Mouse (Mus musculus) testis, adult 2 months (tissue): ENCODE results near the gene Trpv4. TPM values are rescaled to one million over a fixed set of nuclear protein-coding genes. Genes with fewer than 3 reads are reported as not detected.

Experiments
- H3K27ac ChIP-seq: fragments of 200-500 bp; 2 replicates; pipeline ENCODE4 v1.5.1; 2012; ENCODE audit warnings: low read depth, low read length; ENCODE audit not compliant: control insufficient read depth, insufficient read depth
- H3K27me3 ChIP-seq: fragments of 200-500 bp; 2 replicates; pipeline ENCODE4 v1.6.1; 2012; ENCODE audit warnings: mild to moderate bottlenecking, low read length, moderate library complexity; ENCODE audit not compliant: control insufficient read depth, insufficient read depth
- H3K36me3 ChIP-seq: fragments of 200-500 bp; 2 replicates; pipeline ENCODE4 v1.6.1; 2012; ENCODE audit warnings: mild to moderate bottlenecking, low read length; ENCODE audit not compliant: control insufficient read depth, insufficient read depth
- H3K4me1 ChIP-seq: fragments of 200-500 bp; 2 replicates; pipeline ENCODE4 v1.6.1; 2012; ENCODE audit warnings: low read length; ENCODE audit not compliant: control insufficient read depth, insufficient read depth
- H3K4me3 ChIP-seq: fragments of 200-500 bp; 2 replicates; pipeline ENCODE4 v1.5.1; 2012; ENCODE audit warnings: low read depth, mild to moderate bottlenecking, low read length, moderate library complexity, mixed read lengths; ENCODE audit not compliant: control insufficient read depth
- CTCF ChIP-seq: fragments of 200-500 bp; IDR thresholded peaks from 2 replicates; pipeline ENCODE4 v1.5.1; 2012; ENCODE audit warnings: low read depth, mild to moderate bottlenecking, inconsistent platforms, low read length, moderate library complexity; ENCODE audit not compliant: control insufficient read depth, insufficient read depth, insufficient replicate concordance
- POLR2A ChIP-seq: fragments of 200-500 bp; IDR thresholded peaks from 2 replicates; pipeline ENCODE4 v1.6.1; 2012; ENCODE audit warnings: low read depth, mild to moderate bottlenecking, inconsistent platforms, low read length, moderate library complexity; ENCODE audit not compliant: control insufficient read depth
- polyA plus RNA-seq: library from polyadenylated mRNA; depleted of rRNA; stranded (reverse); fragments of >200 nt; gene quantifications from 2 replicates; pipeline ENCODE4 v1.2.3, GENCODE M21; 2012

Gene Trpv4
- polyA plus RNA-seq, 1 experiment = 0.93 TPM

- TF ChIP-seq CTCF = peak; percentile 96
- TF ChIP-seq POLR2A = no peak
- Histone ChIP-seq H3K27ac (no peak overlapping the region), H3K36me3 (no peaks in the 10 kb centered on the region), H3K27me3 (no peaks in the 10 kb centered on the region), H3K4me3 (no peak overlapping the region), H3K4me1 (peaks cover 10% of the 10 kb centered on the region)
These were observed 19.2 kb downstream of the Trpv4 start for GRCm38 (mm10) chr5:114638769-114639644.

- H3K4me1 ChIP-seq = peaks cover 10% of the 10 kb centered on the region
- TF ChIP-seq POLR2A (no peak), CTCF (no peak)
- no peaks in the 10 kb centered on the region for H3K27me3 ChIP-seq
- H3K36me3 ChIP-seq = no peaks in the 10 kb centered on the region
- no peak overlapping the region for H3K27ac ChIP-seq
- H3K4me3 ChIP-seq = peak overlapping the region; percentile 60
These were observed 22.1 kb downstream of the Trpv4 start for GRCm38 (mm10) chr5:114636091-114636490.

- Histone ChIP-seq H3K27me3 (no peaks in the 10 kb centered on the region), H3K27ac (no peak overlapping the region), H3K4me1 (peaks cover 6% of the 10 kb centered on the region), H3K36me3 (no peaks in the 10 kb centered on the region), H3K4me3 (no peak overlapping the region)
- TF ChIP-seq POLR2A (no peak), CTCF (peak; percentile 45; the same call in 1 of the 2 replicates)
These were observed 26.9 kb downstream of the Trpv4 start for GRCm38 (mm10) chr5:114631336-114631735.

- peak; percentile 65; the same call in 1 of the 2 replicates for TF ChIP-seq CTCF
- no peak for TF ChIP-seq POLR2A
- Histone ChIP-seq H3K36me3 (no peaks in the 10 kb centered on the region), H3K4me3 (no peak overlapping the region), H3K4me1 (no peaks in the 10 kb centered on the region), H3K27me3 (no peaks in the 10 kb centered on the region), H3K27ac (no peak overlapping the region)
These were observed 32.6 kb downstream of the Trpv4 start for GRCm38 (mm10) chr5:114625590-114625989.

DNA sequence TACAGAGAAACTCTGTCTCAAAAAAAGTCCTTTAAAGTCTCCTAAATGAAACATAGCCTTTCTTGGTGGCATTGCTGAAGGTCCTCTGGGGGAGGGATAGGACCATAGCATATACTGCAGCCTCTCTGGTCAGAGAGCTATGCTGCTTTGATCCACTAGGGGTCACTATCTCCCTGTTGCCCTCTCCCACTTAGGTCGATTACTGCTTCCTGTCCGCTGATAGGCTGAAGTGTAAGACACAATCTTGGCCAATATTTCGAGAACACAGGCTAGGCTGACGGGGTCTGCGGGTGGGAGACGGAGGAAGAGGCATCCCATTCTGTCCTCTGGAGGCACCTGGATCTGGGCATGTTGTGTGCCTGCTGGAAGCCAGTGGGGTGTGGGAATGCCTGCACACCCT lies 37.9 kb downstream of the Trpv4 start:
- Histone ChIP-seq H3K27ac (no peak overlapping the region), H3K4me1 (peaks cover 4% of the 10 kb centered on the region)
- TF ChIP-seq CTCF (peak; percentile 72; the same call in 1 of the 2 replicates), POLR2A (no peak)

GRCm38 (mm10) chr5:114618851-114619250 lies 39.4 kb downstream of the Trpv4 start:
- Histone ChIP-seq H3K4me1 (peaks cover 4% of the 10 kb centered on the region), H3K27ac (no peak overlapping the region), H3K36me3 (no peaks in the 10 kb centered on the region), H3K27me3 (no peaks in the 10 kb centered on the region), H3K4me3 (peak overlapping the region; percentile 80)
- TF ChIP-seq POLR2A = no peak
- TF ChIP-seq CTCF = peak; percentile 89; the same call in 1 of the 2 replicates

More for the DNA sequence above, 37.9 kb downstream of the Trpv4 start:
- Histone ChIP-seq H3K27me3 (no peaks in the 10 kb centered on the region), H3K4me3 (peak overlapping the region; percentile 80), H3K36me3 (no peaks in the 10 kb centered on the region)

- Histone ChIP-seq H3K4me1 (peaks cover 4% of the 10 kb centered on the region), H3K36me3 (no peaks in the 10 kb centered on the region), H3K27me3 (no peaks in the 10 kb centered on the region), H3K4me3 (peak overlapping the region; percentile 80), H3K27ac (no peak overlapping the region)
- no peak for TF ChIP-seq POLR2A
- TF ChIP-seq CTCF = no peak
These were observed 40.4 kb downstream of the Trpv4 start for GRCm38 (mm10) chr5:114617809-114618208.
